ENCODE assay signal across 8 mouse cellular contexts in the genomic region with DNA sequence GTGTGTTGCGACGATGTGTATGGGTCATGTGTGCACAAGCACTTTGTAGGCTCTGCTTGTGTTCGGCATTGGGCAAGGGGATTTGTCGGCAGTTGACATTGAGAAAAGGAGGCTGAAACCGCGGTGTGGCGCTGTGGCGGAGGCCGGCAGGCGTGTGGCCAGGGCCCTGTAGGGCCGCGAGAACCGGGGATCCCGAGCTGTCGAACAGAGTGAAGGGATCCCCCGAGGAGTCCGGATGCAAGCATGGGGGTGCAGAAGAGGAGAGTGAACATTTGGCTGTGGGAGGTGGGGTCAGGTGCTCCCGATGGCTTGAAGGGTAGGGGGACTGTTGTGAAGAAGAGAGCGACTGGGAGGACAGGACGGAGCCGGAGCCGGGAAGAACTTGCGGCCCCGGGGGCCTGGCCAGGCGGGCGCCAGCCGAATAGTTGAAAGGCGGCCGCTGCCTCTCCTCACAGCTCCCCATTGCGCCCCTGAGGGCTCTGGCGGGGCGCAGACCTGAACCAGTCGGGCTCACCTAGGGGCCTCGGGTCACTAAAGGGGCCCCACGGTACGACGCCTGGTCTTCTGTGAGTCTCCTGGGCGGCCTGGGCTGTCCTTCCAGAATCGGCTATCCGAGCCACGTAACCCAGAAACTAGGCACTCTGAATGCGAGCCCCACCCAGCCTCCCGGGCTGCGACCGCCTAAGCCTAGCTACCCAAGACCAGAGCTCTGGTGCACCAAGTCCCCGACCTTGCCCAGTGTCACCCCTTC. TPM values are rescaled to one million over a fixed set of nuclear protein-coding genes. Genes with fewer than 3 reads are reported as not detected.
DNase-seq lines count a peak whose midpoint lies in the region; ATAC-seq and TF ChIP-seq lines count a peak whose summit lies in the region.

No protein-coding gene starts in this region.

- peaks cover 18% of the 10 kb centered on the region for H3K4me1 ChIP-seq in hindbrain, embryonic 15.5 days (replicated peaks)

- H3K27me3 ChIP-seq in hindbrain, embryonic 15.5 days = peaks cover 78% of the 10 kb centered on the region

- no peaks in the 10 kb centered on the region for H3K9me3 ChIP-seq in hindbrain, embryonic 15.5 days

- DNase-seq in heart, adult 11 months = peak; percentile 95
- no peak for DNase-seq in heart, adult 8-10 months (ENCODE audit: low spot score)
- DNase-seq in adrenal gland, postnatal 14 days = peak; percentile 77
- DNase-seq in gastrocnemius, adult 2 months = peak; percentile 71
- DNase-seq in mesoderm, embryonic 11.5 days (ENCODE audit: low read depth, low spot score) = peak; percentile 73
- no peak for DNase-seq in c-Kit-positive CD71-positive TER-119-positive erythroid progenitor cells, embryonic 14.5 days (ENCODE audit: low spot score)
- DNase-seq in T-cell, adult 2 months (ENCODE audit: low spot score) = no peak

- peak overlapping the region; percentile 60; the same call in 1 of the 2 replicates for H3K27ac ChIP-seq in gastrocnemius, adult 2 months
- no peak overlapping the region for H3K27ac ChIP-seq in hindbrain, embryonic 15.5 days (replicated peaks)

- TF ChIP-seq CTCF in gastrocnemius, adult 2 months (IDR thresholded peaks at IDR 0.05) = peak; percentile 56

- ATAC-seq in hindbrain, embryonic 15.5 days (ENCODE audit: low FRiP score, low read depth) = peak; percentile 33; the same call in 1 of the 2 replicates

- H3K4me2 ChIP-seq in hindbrain, embryonic 15.5 days = peak overlapping the region; percentile 34

- intact Hi-C loops in gastrocnemius, adult 2 months (cut with DNase I) = loop anchor here (2.0 kb wide), 1 partner anchor 274 kb away; no protein-coding TSS in a partner anchor

- under 1% methylated on average over 46 of the region's 46 CpGs for WGBS in hindbrain, embryonic 15.5 days

- H3K4me3 ChIP-seq in gastrocnemius, adult 2 months = peak overlapping the region; percentile 59
- peak overlapping the region; percentile 8; the same call in 1 of the 2 replicates for H3K4me3 ChIP-seq in hindbrain, embryonic 15.5 days

- no peaks in the 10 kb centered on the region for H3K36me3 ChIP-seq in hindbrain, embryonic 15.5 days

- no peak overlapping the region for H3K9ac ChIP-seq in hindbrain, embryonic 15.5 days

RNA-seq across cellular contexts. Expression of gene Msx1, which starts 7.3 kb away (rescaled TPM):
- 1 to 10 TPM; 3.0 to 3.8 (median 3.3) TPM for total RNA-seq in heart, adult 8-10 months (2022)
- total RNA-seq in adrenal gland, postnatal 14 days (2021) = 1.9 and 2.1 TPM in 2 replicates
- 1 to 10 TPM; 1.7 to 2.2 TPM for total RNA-seq in gastrocnemius, adult 2 months (2021)
- polyA plus RNA-seq in hindbrain, embryonic 15.5 days (2015; fragmentation: Nextera tagmentation; extraction: Ambion mirVana) = 26.4 and 36.7 TPM in 2 replicates

Comparison
In these comparisons a context has a peak if more than half of its experiments do, and no peak if none do; other contexts are left out.
1. DNase-seq: peak in heart, adult 11 months (single experiment), adrenal gland, postnatal 14 days (single experiment), gastrocnemius, adult 2 months (single experiment) and mesoderm, embryonic 11.5 days (single experiment); none in heart, adult 8-10 months (single experiment), c-Kit-positive CD71-positive TER-119-positive erythroid progenitor cells, embryonic 14.5 days (single experiment) and T-cell, adult 2 months (single experiment).